Mouse (Mus musculus): ENCODE results near the gene Ankub1. TPM values are rescaled to one million over a fixed set of nuclear protein-coding genes. Genes with fewer than 3 reads are reported as not detected.

Ankub1 gene
- polyA plus RNA-seq, 1 experiment = not detected

DNA sequence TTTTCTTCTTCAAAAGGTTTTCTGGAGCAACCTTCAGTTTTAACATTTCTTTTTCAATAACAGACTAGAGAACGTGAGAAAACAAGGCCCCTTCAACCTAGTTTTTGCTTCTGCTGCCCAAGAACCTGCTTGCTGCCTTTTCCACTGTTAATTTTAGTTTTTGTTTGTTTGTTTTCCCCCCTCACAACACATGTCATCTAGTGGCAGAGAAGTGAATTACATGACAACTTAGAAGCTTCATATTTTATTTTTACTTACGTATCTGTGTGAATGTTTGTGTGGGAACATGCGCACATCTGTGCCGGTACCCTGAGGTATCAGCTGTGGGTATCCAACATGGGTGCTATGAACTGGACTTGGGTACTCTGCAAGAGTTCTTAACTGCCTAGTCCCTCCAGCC lies 76.9 kb downstream of the Ankub1 start:
- WGBS = 86% methylated on average over 4 of the region's 4 CpGs
- H3K4me1 ChIP-seq (ENCODE audit: control insufficient read depth, insufficient read depth, low read length) = no peaks in the 10 kb centered on the region
- no peak overlapping the region for H3K4me3 ChIP-seq (ENCODE audit: insufficient read depth, low read depth, low read length)
- no peak for TF ChIP-seq POLR2A (IDR thresholded peaks at IDR 0.05; ENCODE audit: insufficient read depth, low read depth, low read length)
- no peak for TF ChIP-seq CTCF (IDR thresholded peaks at IDR 0.05; ENCODE audit: insufficient read depth, low read depth, low read length)
- no peak overlapping the region for H3K27ac ChIP-seq (ENCODE audit: insufficient read depth, low read depth, low read length)

DNA sequence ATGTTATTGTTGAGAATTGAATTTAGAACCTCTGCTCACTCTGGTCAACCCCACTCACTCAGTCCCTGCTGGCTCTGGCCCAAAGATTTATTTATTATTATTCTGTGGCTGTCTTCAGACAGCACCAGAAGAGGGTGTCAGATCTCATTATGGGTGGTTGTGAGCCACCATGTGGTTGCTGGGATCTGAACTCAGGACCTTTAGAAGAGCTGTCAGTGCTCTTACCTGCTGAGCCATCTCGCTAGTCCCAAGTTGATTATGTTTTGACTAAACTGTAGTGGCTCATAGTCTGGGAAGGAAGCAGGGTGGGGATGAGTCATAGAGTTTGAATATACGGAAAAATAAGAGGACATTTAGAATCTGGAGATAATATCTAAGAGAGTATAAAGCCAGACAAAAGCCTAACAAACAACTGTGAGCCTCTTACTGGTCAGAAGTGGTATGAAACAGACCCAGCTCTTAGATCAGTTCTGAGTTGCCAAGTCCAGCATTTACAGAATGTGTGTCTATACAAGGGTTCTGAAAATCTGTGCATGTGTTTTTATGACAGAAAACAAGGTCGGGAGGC lies 80.1 kb downstream of the Ankub1 start:
- no peak overlapping the region for H3K4me3 ChIP-seq (ENCODE audit: insufficient read depth, low read depth, low read length)
- TF ChIP-seq POLR2A (IDR thresholded peaks at IDR 0.05; ENCODE audit: insufficient read depth, low read depth, low read length) = no peak
- TF ChIP-seq CTCF (IDR thresholded peaks at IDR 0.05; ENCODE audit: insufficient read depth, low read depth, low read length) = no peak
- WGBS = 71% methylated on average over 3 of the region's 3 CpGs
- H3K4me1 ChIP-seq (ENCODE audit: control insufficient read depth, insufficient read depth, low read length) = no peaks in the 10 kb centered on the region
- no peak overlapping the region for H3K27ac ChIP-seq (ENCODE audit: insufficient read depth, low read depth, low read length)

DNA sequence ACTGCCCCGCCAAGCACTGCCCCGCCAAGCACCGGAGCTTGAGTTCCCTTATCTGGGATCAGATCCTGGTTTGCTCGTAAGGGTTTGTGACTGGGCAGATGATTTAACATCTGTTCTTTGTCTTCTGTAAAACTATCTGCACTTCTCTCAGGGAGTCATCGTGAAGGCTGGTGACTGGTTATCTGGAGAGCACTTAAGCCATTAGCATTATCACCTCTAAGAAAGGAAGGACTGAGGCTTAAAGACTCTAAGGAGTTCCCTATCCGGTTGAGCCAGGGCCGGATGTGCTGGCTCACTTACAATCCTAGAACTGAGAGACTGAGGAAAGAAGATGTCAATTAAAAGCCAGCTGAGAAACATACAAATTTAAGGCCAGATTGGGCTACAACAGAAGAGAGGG lies 80.8 kb downstream of the Ankub1 start:
- Histone ChIP-seq H3K4me1 (ENCODE audit: control insufficient read depth, insufficient read depth, low read length) (no peaks in the 10 kb centered on the region), H3K4me3 (ENCODE audit: insufficient read depth, low read depth, low read length) (no peak overlapping the region), H3K27ac (ENCODE audit: insufficient read depth, low read depth, low read length) (no peak overlapping the region)
- no peak for TF ChIP-seq CTCF (IDR thresholded peaks at IDR 0.05; ENCODE audit: insufficient read depth, low read depth, low read length)
- no peak for TF ChIP-seq POLR2A (IDR thresholded peaks at IDR 0.05; ENCODE audit: insufficient read depth, low read depth, low read length)
- WGBS = 88% methylated on average over 7 of the region's 7 CpGs

Other genes starting within 250 kb of the Ankub1 start
- gene Wwtr1, start 116.9 kb downstream of the Ankub1 start, polyA plus RNA-seq (2012; ENCODE audit: insufficient read depth, insufficient read length, low replicate concordance, missing spikeins) = not detected in 2 replicates
- not detected in 2 replicates for gene Commd2, start 41.1 kb downstream of the Ankub1 start, polyA plus RNA-seq (2012; ENCODE audit: insufficient read depth, insufficient read length, low replicate concordance, missing spikeins)
- gene Rnf13, start 43.3 kb upstream of the Ankub1 start, polyA plus RNA-seq (2012; ENCODE audit: insufficient read depth, insufficient read length, low replicate concordance, missing spikeins) = 403 TPM in 1 of 2 replicates, not detected in the other
- 200 TPM in 1 of 2 replicates, not detected in the other for gene Pfn2, start 155.3 kb upstream of the Ankub1 start, polyA plus RNA-seq (2012; ENCODE audit: insufficient read depth, insufficient read length, low replicate concordance, missing spikeins)

Measured in olfactory bulb, adult 2 months (tissue).